Mouse (Mus musculus) splenic B cell, adult 2 months (primary cell): Measurements from ENCODE around the gene Nfkbia.

ENCODE experiments used
- DNase-seq: peaks from one replicate; pipeline ENCODE4 v3.0.0-alpha.2; 2011; ENCODE audit warnings: low read depth, low spot score
- H3K27me3 ChIP-seq: 2 replicates; pipeline ENCODE4 v1.6.1; 2012; ENCODE audit warnings: mild to moderate bottlenecking, low read length, moderate library complexity, mixed read lengths; ENCODE audit not compliant: control insufficient read depth, poor library complexity, insufficient read depth, severe bottlenecking
- H3K36me3 ChIP-seq: 2 replicates; pipeline ENCODE4 v1.6.1; 2012; ENCODE audit warnings: mild to moderate bottlenecking, low read length, moderate library complexity, mixed read lengths; ENCODE audit not compliant: control insufficient read depth, poor library complexity, insufficient read depth, severe bottlenecking

The Nfkbia gene

DNA sequence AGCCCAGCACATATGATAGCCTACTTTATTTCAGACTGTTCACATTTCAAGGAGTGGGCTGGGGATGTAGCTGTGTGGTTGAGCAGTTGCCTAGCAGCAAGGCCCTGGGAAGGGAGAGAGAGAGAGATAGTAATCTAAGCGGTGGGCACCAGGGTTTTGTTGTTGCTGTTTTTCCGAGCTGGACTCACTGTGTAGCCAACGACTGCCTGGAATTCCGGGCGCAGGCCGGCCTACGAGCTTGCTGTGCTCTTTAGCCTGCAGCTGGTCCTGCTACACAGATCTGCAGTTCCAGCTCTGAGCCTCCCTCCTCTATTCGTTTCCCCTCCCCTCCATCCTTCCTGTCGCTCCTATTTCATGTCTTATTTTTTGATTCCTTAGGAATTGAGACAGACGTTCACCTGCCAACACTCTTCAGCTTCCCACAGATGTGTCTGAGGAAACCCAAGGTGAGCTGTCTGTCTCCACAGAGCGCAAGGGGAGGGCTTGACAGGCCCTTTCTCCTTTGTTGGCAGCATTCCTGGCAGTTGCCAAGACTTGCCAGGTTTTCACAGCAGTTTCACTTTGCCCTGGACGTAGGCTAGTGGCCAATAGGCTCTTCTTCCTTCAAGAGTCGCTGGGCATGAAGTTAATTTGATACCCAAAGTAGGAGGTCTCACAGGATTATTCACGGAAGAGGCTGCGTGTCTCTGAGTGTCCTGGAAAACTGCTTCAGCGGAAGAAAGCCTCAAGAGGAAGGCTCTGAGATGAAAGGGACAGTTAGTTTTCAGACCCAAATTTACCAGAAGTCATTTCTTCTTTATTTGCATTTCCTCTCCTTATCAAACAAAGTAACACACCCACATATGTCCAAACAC, 28.2 kb downstream of the Nfkbia start:
- Histone ChIP-seq H3K27me3 (no peaks in the 10 kb centered on the region), H3K36me3 (no peaks in the 10 kb centered on the region)
- DNase-seq, result no peak

DNA sequence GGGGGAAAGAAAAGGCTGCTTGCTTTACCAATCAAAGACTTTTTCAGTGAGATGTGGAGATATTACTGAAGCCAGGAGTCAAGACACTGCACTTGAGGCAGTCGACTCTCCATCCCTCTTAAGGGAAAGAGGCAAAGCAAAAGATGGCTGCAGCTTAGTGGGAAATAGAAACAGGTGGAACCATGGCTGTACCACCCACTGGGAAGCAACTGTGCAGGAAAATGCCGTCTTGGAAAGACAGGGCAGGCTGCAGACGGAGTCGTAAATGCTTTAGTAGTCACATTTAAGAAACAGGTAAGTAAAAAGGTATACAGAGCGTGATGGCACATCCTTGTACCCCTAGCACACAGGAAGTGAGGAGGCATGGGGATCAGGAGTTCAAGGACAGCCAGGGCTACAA, 29.4 kb downstream of the Nfkbia start:
- Histone ChIP-seq H3K27me3 (no peaks in the 10 kb centered on the region), H3K36me3 (no peaks in the 10 kb centered on the region)
- no peak for DNase-seq

DNA sequence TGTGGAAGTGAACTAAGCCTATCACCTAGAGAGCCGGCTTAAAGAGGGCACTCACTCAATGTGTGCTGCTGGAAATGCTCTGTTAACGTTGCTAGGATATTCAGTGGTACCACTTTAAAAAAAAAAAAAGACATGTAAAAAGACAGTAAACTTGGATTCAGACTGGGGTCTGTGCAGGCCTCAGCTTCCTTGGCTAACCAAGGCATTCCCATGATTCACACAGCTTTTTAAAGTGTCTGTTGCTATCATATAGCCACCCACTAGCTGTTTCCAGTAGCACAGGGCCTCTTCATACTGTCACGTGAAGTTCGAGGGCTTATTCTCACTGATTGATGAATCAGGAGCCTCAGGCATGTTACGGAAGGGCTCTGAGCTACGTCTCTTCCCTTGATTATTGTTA, 30.0 kb downstream of the Nfkbia start:
- DNase-seq, result no peak
- no peaks in the 10 kb centered on the region for H3K27me3 ChIP-seq
- no peaks in the 10 kb centered on the region for H3K36me3 ChIP-seq

DNA sequence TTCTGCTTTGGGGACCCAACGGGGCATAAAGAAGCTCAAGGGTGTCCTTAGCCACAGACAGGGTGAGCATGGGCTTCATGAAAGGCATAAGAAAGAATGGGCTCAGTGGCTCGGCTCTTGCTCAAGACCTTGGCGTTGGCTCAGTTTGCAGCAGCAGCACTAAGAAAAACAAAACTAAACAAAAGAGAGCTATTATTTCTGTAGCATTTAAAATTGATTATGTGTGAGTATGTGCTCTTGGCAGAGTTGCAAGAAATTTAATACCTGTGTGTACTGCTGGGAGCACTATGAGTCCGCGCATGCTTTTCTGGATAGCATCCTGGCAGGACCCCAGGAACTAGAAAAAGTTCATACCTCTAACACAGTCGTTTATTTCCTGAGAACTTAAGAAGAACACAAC, 30.7 kb downstream of the Nfkbia start:
- Histone ChIP-seq H3K36me3 (no peaks in the 10 kb centered on the region), H3K27me3 (no peaks in the 10 kb centered on the region)
- no peak for DNase-seq

DNA sequence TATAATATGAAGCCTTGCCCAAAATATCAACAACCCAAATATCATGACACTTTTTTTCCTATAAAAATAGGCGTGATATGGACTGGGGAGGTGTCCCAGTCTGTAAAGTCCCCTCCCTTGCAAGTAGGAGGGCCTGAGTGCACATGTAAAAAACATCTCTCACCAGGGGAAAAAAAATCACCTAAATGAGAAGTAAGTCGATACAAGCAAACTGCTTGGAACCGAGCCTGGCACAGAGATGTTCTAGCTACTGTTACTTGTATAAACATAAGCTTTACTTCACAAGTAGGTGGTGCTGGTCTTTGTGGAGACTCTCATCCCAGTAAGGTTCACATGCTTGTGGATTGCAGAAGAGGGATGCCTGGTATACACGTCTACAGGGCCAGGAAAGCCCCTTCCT, 31.5 kb downstream of the Nfkbia start:
- no peaks in the 10 kb centered on the region for H3K36me3 ChIP-seq
- H3K27me3 ChIP-seq, result no peaks in the 10 kb centered on the region
- no peak for DNase-seq

DNA sequence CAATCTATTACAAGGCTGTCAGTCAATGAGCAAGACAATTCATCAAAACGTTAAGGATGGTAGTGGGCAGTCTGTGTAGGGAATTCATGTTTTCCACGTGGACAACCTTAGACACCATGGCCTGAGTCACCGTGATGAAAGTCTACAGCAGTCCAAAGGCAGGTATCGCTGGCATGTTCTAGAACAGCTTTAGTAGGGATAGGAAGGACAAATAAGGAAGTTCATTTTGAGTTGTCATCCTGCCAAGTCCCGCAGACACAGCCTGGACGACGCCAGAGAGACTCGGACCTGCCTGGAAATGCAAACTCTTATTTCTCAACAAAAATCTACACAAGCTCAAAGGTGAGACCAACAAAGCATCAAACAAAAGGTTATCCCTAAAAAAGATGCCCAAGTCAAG, 32.7 kb downstream of the Nfkbia start:
- Histone ChIP-seq H3K27me3 (no peaks in the 10 kb centered on the region), H3K36me3 (no peaks in the 10 kb centered on the region)
- DNase-seq, result no peak

DNA sequence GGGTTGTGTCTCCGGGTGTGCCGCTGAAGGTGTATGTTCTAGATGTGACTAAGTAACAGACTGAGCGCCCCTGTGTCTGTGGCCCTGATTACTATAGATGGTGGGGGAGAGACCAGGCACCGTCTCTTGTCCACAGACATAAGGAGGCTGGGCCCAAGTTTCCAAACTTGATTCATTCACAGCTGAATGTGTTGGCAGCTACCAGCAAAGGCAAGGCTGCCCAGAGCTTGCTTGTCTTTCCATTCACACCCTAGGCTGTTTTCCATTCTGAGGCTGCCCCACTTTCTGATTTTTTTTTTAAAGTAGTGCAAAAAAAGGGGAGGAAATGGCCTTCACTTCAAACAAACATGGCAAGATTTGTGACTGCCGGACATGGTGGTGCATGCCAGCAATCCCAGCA, 35.6 kb downstream of the Nfkbia start:
- no peaks in the 10 kb centered on the region for H3K36me3 ChIP-seq
- no peak for DNase-seq
- H3K27me3 ChIP-seq, result no peaks in the 10 kb centered on the region

DNA sequence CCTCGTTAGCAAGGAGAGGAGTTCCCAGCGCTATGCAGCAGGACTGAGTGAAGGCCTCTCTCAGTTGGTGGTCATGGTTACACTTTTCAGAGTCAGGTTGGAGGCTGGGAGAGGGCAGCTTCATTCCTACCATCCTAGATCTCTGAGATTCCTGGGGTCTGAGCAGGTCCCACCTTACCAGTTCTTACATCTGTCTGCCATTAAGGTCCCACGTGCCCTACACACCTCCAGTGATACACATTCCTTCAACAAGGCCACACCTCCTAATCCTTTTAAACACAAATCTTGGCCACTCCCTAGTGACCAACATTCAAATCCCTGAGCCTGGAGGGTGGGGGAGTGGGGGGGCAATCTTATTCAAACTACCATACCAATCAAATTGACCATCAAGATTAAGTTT, 36.3 kb downstream of the Nfkbia start:
- H3K27me3 ChIP-seq, result no peaks in the 10 kb centered on the region
- no peaks in the 10 kb centered on the region for H3K36me3 ChIP-seq
- no peak for DNase-seq

DNA sequence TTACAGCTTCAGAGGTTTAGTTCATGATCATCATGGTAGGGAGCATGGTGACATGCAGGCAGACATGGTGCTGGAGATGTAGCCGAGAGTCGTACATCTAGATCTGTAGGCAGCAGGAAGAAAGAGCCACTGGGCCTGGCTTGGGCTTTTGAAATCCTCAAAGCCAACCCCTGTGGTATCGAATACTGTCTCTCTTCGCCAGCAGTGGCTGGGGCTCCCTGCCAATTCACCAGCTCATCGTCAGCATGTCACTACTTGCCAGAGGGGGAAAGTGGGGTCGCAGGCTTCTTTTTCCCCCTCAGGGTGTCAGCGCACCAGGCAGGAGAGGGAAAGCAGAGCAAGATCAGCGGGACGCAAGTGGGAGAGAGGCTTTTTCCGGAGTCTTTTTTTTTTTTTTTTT, 37.2 kb downstream of the Nfkbia start:
- H3K36me3 ChIP-seq, result no peaks in the 10 kb centered on the region
- no peaks in the 10 kb centered on the region for H3K27me3 ChIP-seq
- DNase-seq, result no peak

DNA sequence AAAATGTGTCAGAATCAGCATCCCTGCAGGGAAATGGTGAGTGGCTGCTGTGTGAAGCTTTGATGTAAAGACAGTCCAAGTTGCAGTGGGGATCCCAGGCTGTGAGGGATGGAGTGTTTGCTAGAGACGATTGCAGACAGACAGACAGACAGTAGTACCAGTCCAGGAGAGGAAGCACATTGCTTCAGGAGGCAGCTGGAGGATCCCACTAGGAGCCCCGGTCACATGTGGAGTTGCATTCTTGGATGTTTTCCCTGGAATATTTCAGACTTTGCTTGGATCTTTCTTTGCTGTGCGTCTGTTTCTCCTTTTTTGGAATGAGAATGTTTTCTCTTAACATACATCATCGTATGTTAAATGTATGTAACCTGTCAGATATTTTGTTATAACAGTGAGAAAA, 38.5 kb downstream of the Nfkbia start:
- H3K36me3 ChIP-seq, result no peaks in the 10 kb centered on the region
- H3K27me3 ChIP-seq, result no peaks in the 10 kb centered on the region
- no peak for DNase-seq

DNA sequence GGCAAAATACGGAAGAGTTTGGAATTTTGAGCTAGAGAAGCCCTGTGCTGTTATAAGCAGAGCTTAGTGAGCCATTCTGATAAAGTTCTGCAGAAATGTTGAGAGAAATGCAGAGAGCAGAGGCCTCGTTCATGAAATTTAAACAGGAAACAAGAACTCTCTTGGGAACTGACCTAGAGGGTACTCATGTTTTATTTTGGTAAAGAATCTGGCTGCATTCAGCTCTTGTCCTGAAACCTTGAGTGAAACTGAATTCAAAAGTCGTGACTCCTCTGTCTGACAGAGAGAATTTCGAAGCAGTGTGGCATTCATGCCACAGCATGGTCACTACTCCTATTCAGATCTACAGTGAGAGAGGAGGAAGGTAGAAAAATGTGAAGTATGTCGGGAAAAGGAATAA, 39.6 kb downstream of the Nfkbia start:
- DNase-seq, result no peak
- no peaks in the 10 kb centered on the region for H3K27me3 ChIP-seq
- H3K36me3 ChIP-seq, result no peaks in the 10 kb centered on the region

DNA sequence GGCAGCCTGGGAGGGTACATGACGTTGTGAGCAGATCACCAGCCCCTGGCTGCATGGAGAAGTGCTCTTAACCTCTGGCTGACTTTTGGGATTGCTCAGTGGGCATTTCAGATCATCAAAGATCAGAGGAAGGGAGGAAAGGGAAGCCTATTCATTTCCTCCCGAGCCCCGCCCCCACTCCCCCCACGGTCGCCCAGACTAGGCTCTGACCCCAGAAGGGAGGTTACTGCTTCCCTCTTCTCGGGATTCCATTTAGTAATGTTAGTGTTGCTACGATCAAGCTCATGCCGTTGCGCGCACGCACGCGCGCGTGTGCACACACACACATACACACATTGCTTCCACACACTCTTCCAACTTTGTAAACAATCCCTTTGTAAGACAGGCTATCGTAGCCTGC, 42.0 kb downstream of the Nfkbia start:
- DNase-seq, result no peak
- Histone ChIP-seq H3K36me3 (no peaks in the 10 kb centered on the region), H3K27me3 (no peaks in the 10 kb centered on the region)

DNA sequence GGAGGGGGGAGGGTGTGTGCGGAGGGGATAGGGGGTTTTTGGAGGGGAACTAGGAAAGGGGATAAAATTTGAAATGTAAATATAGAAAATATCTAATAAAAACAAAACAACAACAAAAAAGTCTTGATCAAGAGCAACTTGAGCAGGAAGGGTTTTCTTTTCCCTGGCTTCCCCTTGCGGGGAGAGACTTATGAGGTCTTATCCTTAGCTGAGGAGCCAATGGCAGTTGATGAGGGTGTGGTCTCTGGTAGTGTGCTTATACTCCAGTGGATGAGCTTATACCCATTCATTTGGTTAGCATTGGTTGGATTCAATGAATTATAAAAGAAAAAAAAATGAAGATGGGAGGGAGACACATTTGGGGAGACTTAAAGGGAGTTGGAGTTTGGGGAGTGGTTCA, 43.4 kb downstream of the Nfkbia start:
- DNase-seq, result no peak
- Histone ChIP-seq H3K27me3 (no peaks in the 10 kb centered on the region), H3K36me3 (no peaks in the 10 kb centered on the region)

DNA sequence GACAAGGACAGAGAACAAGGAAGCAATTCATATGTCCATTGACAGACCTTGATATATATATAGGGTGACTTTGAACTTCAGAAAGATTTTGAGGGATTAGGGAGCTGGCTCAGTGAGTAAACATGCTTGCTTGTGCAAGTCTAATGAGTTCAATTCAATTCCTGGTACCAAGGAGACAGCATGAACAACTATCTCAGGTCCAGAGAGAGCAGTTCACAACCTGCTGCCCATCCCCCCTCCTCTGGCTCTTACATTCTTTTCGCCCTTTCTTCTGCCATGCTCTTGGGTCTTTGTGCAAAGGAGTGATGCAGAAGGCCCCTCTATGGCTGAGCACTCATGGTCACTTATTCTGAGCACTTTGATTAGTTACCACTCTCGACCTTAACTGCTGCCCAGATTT, 44.0 kb downstream of the Nfkbia start:
- Histone ChIP-seq H3K36me3 (no peaks in the 10 kb centered on the region), H3K27me3 (no peaks in the 10 kb centered on the region)
- no peak for DNase-seq

DNA sequence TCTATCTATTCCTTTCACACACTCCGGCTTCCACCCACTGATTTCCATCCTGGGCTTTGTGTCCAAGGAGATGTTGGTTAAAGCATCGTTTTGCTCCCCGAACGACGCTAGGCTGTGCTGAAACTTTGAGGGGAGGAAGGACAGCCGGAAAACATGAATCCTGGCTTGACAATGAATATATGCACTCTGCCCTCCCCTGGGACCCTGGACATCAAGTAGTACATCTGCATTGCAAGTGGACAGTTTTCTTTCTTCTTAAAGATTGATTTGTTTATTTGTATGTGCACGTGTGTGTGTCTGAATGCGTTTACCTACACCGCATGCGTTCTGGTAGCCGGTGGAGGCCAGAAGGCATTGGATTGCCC, 45.1 kb downstream of the Nfkbia start:
- H3K36me3 ChIP-seq, result no peaks in the 10 kb centered on the region
- H3K27me3 ChIP-seq, result no peaks in the 10 kb centered on the region
- no peak for DNase-seq

DNA sequence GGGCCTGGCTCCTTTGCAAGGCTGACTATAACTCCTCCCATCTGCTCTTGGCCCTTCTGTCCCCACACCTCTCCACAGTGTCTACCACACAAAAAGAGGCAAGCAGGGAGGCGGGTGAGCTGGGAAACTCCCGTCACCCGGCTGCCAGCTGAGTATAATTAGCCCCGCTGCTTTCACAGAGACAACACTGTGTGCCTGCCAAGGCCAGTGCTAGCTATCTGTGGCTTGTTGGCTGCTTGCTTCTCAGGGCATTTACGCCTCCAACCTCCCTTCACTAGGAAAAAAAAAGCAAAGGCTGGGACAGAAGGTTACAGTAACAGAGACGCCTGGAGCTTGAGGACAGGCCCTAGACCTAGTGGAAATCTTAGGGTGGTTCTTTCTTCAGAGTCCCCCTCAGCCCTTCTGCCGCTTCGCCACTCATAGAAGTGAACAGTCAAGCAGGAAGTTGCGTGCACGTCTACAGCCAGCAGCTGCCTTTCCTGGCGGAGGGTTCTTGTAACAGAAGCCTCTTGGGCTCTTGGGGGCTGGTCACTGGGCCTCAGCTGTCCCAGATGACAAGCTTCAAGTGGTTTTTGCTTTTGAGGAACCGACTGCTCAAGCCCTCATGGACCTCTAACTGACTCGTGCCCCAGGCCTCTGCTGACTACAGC, 45.6 kb downstream of the Nfkbia start:
- Histone ChIP-seq H3K36me3 (no peaks in the 10 kb centered on the region), H3K27me3 (no peaks in the 10 kb centered on the region)
- DNase-seq, result peak; percentile 73
